In genomic region chr7:24153272-24153671, GRCm38 (mm10) we compare ENCODE assay signal across 12 mouse cellular contexts. TPM values are rescaled to one million over a fixed set of nuclear protein-coding genes. Genes with fewer than 3 reads are reported as not detected.
DNase-seq lines count a peak whose midpoint lies in the region; ATAC-seq and TF ChIP-seq lines count a peak whose summit lies in the region.
"Had no signal": no experiment of that assay in that cellular context is flagged by ENCODE, and none has a peak within 500 bp of the region (broad histone marks: within the 10 kb centered on the region; RNA-seq: fewer than 3 reads in every experiment).

No protein-coding gene starts in this region.

- no peaks in the 10 kb centered on the region for H3K4me1 ChIP-seq in lung, postnatal 0 days (ENCODE audit: insufficient read depth, low read depth, low read length)
- no peaks in the 10 kb centered on the region for H3K4me1 ChIP-seq in forebrain, embryonic 12.5 days
- H3K4me1 ChIP-seq: embryonic facial prominence, embryonic 13.5 days had no signal

- TF ChIP-seq EP300 in lung, postnatal 0 days (IDR thresholded peaks at IDR 0.05), result no peak

- H3K4me2 ChIP-seq in lung, postnatal 0 days (replicated peaks; ENCODE audit: low read depth, low read length), result no peak overlapping the region
- no peak overlapping the region for H3K4me2 ChIP-seq in forebrain, embryonic 12.5 days
- H3K4me2 ChIP-seq: embryonic facial prominence, embryonic 13.5 days; hindbrain, embryonic 14.5 days; midbrain, embryonic 11.5 days had no signal

- ATAC-seq in lung, postnatal 0 days, result no peak
- ATAC-seq in forebrain, embryonic 12.5 days (ENCODE audit: low FRiP score), result no peak

- H3K4me3 ChIP-seq in lung, postnatal 0 days (ENCODE audit: low read depth, low read length), result no peak overlapping the region
- H3K4me3 ChIP-seq in forebrain, embryonic 12.5 days (replicated peaks), result no peak overlapping the region
- H3K4me3 ChIP-seq: embryonic facial prominence, embryonic 13.5 days had no signal

- H3K9me3 ChIP-seq in lung, postnatal 0 days (ENCODE audit: low read length), result no peaks in the 10 kb centered on the region
- H3K9me3 ChIP-seq in forebrain, embryonic 12.5 days, result 0 out of 2 replicates have a peak, but pooled peaks cover 3% of the 10 kb centered on the region
- H3K9me3 ChIP-seq: embryonic facial prominence, embryonic 13.5 days had no signal

- H3K27me3 ChIP-seq in lung, postnatal 0 days (replicated peaks; ENCODE audit: insufficient read depth, low read length), result no peaks in the 10 kb centered on the region
- no peaks in the 10 kb centered on the region for H3K27me3 ChIP-seq in forebrain, embryonic 12.5 days
- H3K27me3 ChIP-seq: embryonic facial prominence, embryonic 13.5 days had no signal

- DNase-seq in adrenal gland, postnatal 36 days, result peak; percentile 5 to 7
- no peak for DNase-seq in adrenal gland, adult 8-10 months
- no peak for DNase-seq in lung, postnatal 0 days (ENCODE audit: low spot score)
- DNase-seq in lung, adult 18-20 months, result no peak
- DNase-seq in embryo, embryonic 11 days, result peak; percentile 35
- peak; percentile 58 for DNase-seq in retina, postnatal 1 day
- no peak for DNase-seq in frontal cortex, postnatal 10 days (ENCODE audit: low spot score in 2 of 2)
- DNase-seq: spleen, adult 18-20 months had no signal

- H3K27ac ChIP-seq in lung, postnatal 0 days (ENCODE audit: low read length), result no peak overlapping the region
- H3K27ac ChIP-seq in forebrain, embryonic 12.5 days, result no peak overlapping the region
- H3K27ac ChIP-seq: embryonic facial prominence, embryonic 13.5 days; hindbrain, embryonic 14.5 days had no signal

- 6% methylated on average over 1 of the region's 1 CpGs for WGBS in lung, postnatal 0 days
- WGBS in forebrain, embryonic 12.5 days, result 11% methylated on average over 1 of the region's 1 CpGs

- H3K36me3 ChIP-seq in lung, postnatal 0 days (ENCODE audit: insufficient read depth, low read length), result no peaks in the 10 kb centered on the region
- H3K36me3 ChIP-seq in forebrain, embryonic 12.5 days (replicated peaks), result no peaks in the 10 kb centered on the region
- H3K36me3 ChIP-seq: embryonic facial prominence, embryonic 13.5 days had no signal

- peak; percentile 53 for TF ChIP-seq CTCF in lung, postnatal 0 days (IDR thresholded peaks at IDR 0.05)

- H3K9ac ChIP-seq in lung, postnatal 0 days (replicated peaks; ENCODE audit: low read depth), result no peak overlapping the region
- no peak overlapping the region for H3K9ac ChIP-seq in forebrain, embryonic 12.5 days
- H3K9ac ChIP-seq: embryonic facial prominence, embryonic 13.5 days; hindbrain, embryonic 14.5 days had no signal

RNA-seq across cellular contexts. Expression of gene Zfp235, which starts 19.3 kb away (rescaled TPM):
- 1 to 10 TPM; 8.8 TPM for total RNA-seq in adrenal gland, postnatal 36 days (2021)
- total RNA-seq in adrenal gland, adult 8-10 months (2022), result 10 to 100 TPM in 3 of 4 experiments, 1 to 10 TPM in 1; 7.8 to 13.9 (median 11.4) TPM
- polyA plus RNA-seq in lung, postnatal 0 days (2015; fragmentation: Nextera tagmentation; extraction: Ambion mirVana), result 10.2 and 11.5 TPM in 2 replicates
- polyA plus RNA-seq in forebrain, embryonic 12.5 days (2016; fragmentation: Nextera tagmentation; extraction: Ambion mirVana), result 16.8 and 17.9 TPM in 2 replicates

RNA-seq across cellular contexts. Expression of gene Zfp114, which starts 21.6 kb away (rescaled TPM):
- total RNA-seq in adrenal gland, postnatal 36 days (2021), result under 1 TPM; 0.20 to 0.70 TPM
- total RNA-seq in adrenal gland, adult 8-10 months (2022), result under 1 TPM; 0.28 to 0.56 (median 0.44) TPM
- 0.90 and 1.1 TPM in 2 replicates for polyA plus RNA-seq in lung, postnatal 0 days (2015; fragmentation: Nextera tagmentation; extraction: Ambion mirVana)
- 6.1 and 7.7 TPM in 2 replicates for polyA plus RNA-seq in forebrain, embryonic 12.5 days (2016; fragmentation: Nextera tagmentation; extraction: Ambion mirVana)

RNA-seq across cellular contexts. Expression of gene Zfp112, which starts 41.2 kb away (rescaled TPM):
- total RNA-seq in adrenal gland, postnatal 36 days (2021), result 1 to 10 TPM; 2.8 to 3.4 TPM
- total RNA-seq in adrenal gland, adult 8-10 months (2022), result 1 to 10 TPM; 3.7 to 8.3 (median 5.1) TPM
- polyA plus RNA-seq in lung, postnatal 0 days (2015; fragmentation: Nextera tagmentation; extraction: Ambion mirVana), result 3.3 and 4.3 TPM in 2 replicates
- polyA plus RNA-seq in forebrain, embryonic 12.5 days (2016; fragmentation: Nextera tagmentation; extraction: Ambion mirVana), result 7.3 and 7.7 TPM in 2 replicates

RNA-seq across cellular contexts. Expression of gene Zfp111, which starts 58.0 kb away (rescaled TPM):
- total RNA-seq in adrenal gland, postnatal 36 days (2021), result 1 to 10 TPM; 8.1 to 9.9 TPM
- 10 to 100 TPM in 3 of 4 experiments, 1 to 10 TPM in 1; 8.4 to 13.1 (median 12.2) TPM for total RNA-seq in adrenal gland, adult 8-10 months (2022)
- polyA plus RNA-seq in lung, postnatal 0 days (2015; fragmentation: Nextera tagmentation; extraction: Ambion mirVana), result 3.7 and 4.4 TPM in 2 replicates
- 10.7 and 11.9 TPM in 2 replicates for polyA plus RNA-seq in forebrain, embryonic 12.5 days (2016; fragmentation: Nextera tagmentation; extraction: Ambion mirVana)

Comparison
In these comparisons a context has a peak if more than half of its experiments do, and no peak if none do; other contexts are left out.
1. DNase-seq: peak in adrenal gland, postnatal 36 days (2 of 2), embryo, embryonic 11 days (single experiment) and retina, postnatal 1 day (single experiment); none in adrenal gland, adult 8-10 months (single experiment), lung, postnatal 0 days (single experiment), lung, adult 18-20 months (0 of 2) and frontal cortex, postnatal 10 days (0 of 2).